Mouse (Mus musculus) layer of hippocampus, postnatal 14 days (tissue): Measurements from ENCODE around the gene Siae. TPM values are rescaled to one million over a fixed set of nuclear protein-coding genes. Genes with fewer than 3 reads are reported as not detected.
A peak's percentile ranks its signal among the peaks of the same experiment; 100 is the strongest.

Source experiments
- DNase-seq, 2 experiments: peaks; one replicate each; pipeline ENCODE4 v3.0.0; 2021 to 2022; ENCODE audit warnings: low spot score in 2 of 2, mixed read lengths in 1 of 2
- total RNA-seq, 2 experiments: library from RNA; stranded (reverse); gene quantifications; 2 replicates each; pipeline ENCODE4 v1.2.3; 2021

The Siae gene
- total RNA-seq, 2 experiments from 2014 or later: 12.1 to 14.0 TPM

GRCm38 (mm10) chr9:37540226-37540625 is 15.3 kb upstream of the Siae start:
- DNase-seq: no peak

GRCm38 (mm10) chr9:37540701-37541575 is 14.6 kb upstream of the Siae start:
- no peak for DNase-seq

- no peak for DNase-seq
Observed at GRCm38 (mm10) chr9:37541851-37542642, 13.5 kb upstream of the Siae start.

GRCm38 (mm10) chr9:37543869-37544440 is 11.5 kb upstream of the Siae start:
- DNase-seq: no peak

GRCm38 (mm10) chr9:37544447-37545165 is 10.9 kb upstream of the Siae start:
- peak; percentile 70 to 78 for DNase-seq

GRCm38 (mm10) chr9:37545166-37545610 is 10.3 kb upstream of the Siae start:
- no peak for DNase-seq

- DNase-seq: no peak
Observed at GRCm38 (mm10) chr9:37545847-37546452, 9.5 kb upstream of the Siae start.

GRCm38 (mm10) chr9:37546889-37547288 is 8.6 kb upstream of the Siae start:
- no peak for DNase-seq

- no peak for DNase-seq
Observed at GRCm38 (mm10) chr9:37550435-37550834, 5.1 kb upstream of the Siae start.

GRCm38 (mm10) chr9:37551751-37552531 is 3.6 kb upstream of the Siae start:
- no peak for DNase-seq

GRCm38 (mm10) chr9:37552536-37553293 is 2.8 kb upstream of the Siae start, which contains the start of gene Nrgn:
Gene Nrgn (minus strand): TSS chr9:37552904.
- peak; percentile 79 to 89 for DNase-seq

GRCm38 (mm10) chr9:37554279-37554678 is 1.2 kb upstream of the Siae start:
- no peak for DNase-seq

GRCm38 (mm10) chr9:37556366-37556765 is 868 bp downstream of the Siae start:
- peak in 1 of 2 experiments; percentile 67 for DNase-seq

- no peak for DNase-seq
Observed at GRCm38 (mm10) chr9:37560617-37561016, 5.1 kb downstream of the Siae start.

GRCm38 (mm10) chr9:37563805-37564204 is 8.3 kb downstream of the Siae start:
- no peak for DNase-seq

GRCm38 (mm10) chr9:37567019-37567418 is 11.5 kb downstream of the Siae start:
- DNase-seq: no peak

GRCm38 (mm10) chr9:37567454-37567853 is 12.0 kb downstream of the Siae start:
- no peak for DNase-seq

- peak in 1 of 2 experiments; percentile 55 for DNase-seq
Observed at GRCm38 (mm10) chr9:37567892-37568604, 12.6 kb downstream of the Siae start.
